Mouse (Mus musculus) cerebellum, adult 2 months (tissue): ENCODE data around the gene Fbxo39.

Source experiments
- CTCF ChIP-seq: fragments of 200-500 bp; IDR thresholded peaks from 2 replicates; pipeline ENCODE4 v1.5.1; 2011; ENCODE audit warnings: low read depth, mild to moderate bottlenecking, control low read depth, low read length, moderate library complexity, borderline replicate concordance; ENCODE audit not compliant: insufficient read depth
- POLR2A ChIP-seq: fragments of 200-500 bp; IDR thresholded peaks from 2 replicates; pipeline ENCODE4 v1.6.1; 2011; ENCODE audit warnings: low read length, control low read depth, borderline replicate concordance; ENCODE audit not compliant: insufficient read depth

DNA sequence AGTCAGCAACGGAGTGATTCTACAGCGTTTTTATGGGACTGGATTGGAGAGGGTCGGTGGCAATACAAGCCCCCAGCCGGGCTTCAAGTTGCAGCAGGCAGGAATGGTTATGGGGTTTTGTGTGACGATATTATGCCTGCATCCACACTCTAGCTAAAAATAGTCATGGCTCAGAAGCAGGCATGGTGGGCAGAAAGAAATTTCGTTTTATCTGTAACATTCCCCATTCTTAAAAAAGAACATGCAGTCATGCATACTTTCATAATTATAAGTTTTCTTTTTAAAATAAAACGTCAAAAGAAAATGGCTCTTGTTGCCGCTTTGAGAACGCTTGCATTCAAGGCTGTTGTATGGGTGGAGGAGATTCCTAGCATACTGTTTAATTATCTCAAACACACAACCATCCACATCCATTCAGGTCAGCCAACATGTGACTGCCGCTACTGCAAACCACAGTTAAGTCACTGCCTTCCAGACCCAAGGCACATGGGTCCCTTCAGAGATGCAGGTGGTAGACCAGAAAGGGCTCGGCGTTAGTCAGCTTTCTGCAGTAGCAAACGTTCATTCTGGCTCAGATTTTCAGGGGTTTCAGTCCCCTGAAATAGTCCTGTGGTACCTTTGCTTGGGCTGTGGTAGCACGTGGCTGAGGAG, 29.6 kb upstream of the Fbxo39 start:
- TF ChIP-seq CTCF: no peak
- TF ChIP-seq POLR2A: no peak
